18 mouse cellular contexts compared by ENCODE assay signal in genomic region chr12:85933241-85933640, GRCm38 (mm10).
"Had no signal": no experiment of that assay in that cellular context is flagged by ENCODE, and none has a peak within 500 bp of the region (broad histone marks: within the 10 kb centered on the region; RNA-seq: fewer than 3 reads in every experiment).

No protein-coding gene starts in this region.

- ATAC-seq: midbrain, embryonic 13.5 days; midbrain, embryonic 15.5 days had no signal

- H3K27ac ChIP-seq: midbrain, embryonic 13.5 days; midbrain, embryonic 15.5 days; neural tube, embryonic 13.5 days; neural tube, embryonic 15.5 days had no signal

- H3K27me3 ChIP-seq: midbrain, embryonic 13.5 days; midbrain, embryonic 15.5 days; neural tube, embryonic 13.5 days; neural tube, embryonic 15.5 days had no signal

- H3K9ac ChIP-seq: lung, embryonic 14.5 days; midbrain, embryonic 13.5 days; midbrain, embryonic 15.5 days; neural tube, embryonic 13.5 days; neural tube, embryonic 15.5 days had no signal

- DNase-seq: lung, adult 18-20 months; lung, embryonic 14.5 days; lung, postnatal 10 days; lung, postnatal 4 days; retina, postnatal 1 day; right cerebral cortex, adult 18-20 months; right cerebral cortex, postnatal 25 days; right cerebral cortex, postnatal 4 days; spleen, adult 18-20 months; thymus, adult 18-20 months; thymus, postnatal 14 days; thymus, postnatal 36 days had no signal

- H3K9me3 ChIP-seq: midbrain, embryonic 13.5 days; midbrain, embryonic 15.5 days; neural tube, embryonic 13.5 days; neural tube, embryonic 15.5 days had no signal

- H3K4me2 ChIP-seq: lung, embryonic 14.5 days; midbrain, embryonic 11.5 days; midbrain, embryonic 13.5 days; midbrain, embryonic 15.5 days; neural tube, embryonic 13.5 days; neural tube, embryonic 15.5 days had no signal

- H3K4me1 ChIP-seq: midbrain, embryonic 13.5 days; midbrain, embryonic 15.5 days; neural tube, embryonic 13.5 days; neural tube, embryonic 15.5 days had no signal

- H3K4me3 ChIP-seq: midbrain, embryonic 13.5 days; midbrain, embryonic 15.5 days; myocyte; neural tube, embryonic 13.5 days; neural tube, embryonic 15.5 days had no signal
